Mouse (Mus musculus): ENCODE measurements around the gene Iffo2. TPM values are rescaled to one million over a fixed set of nuclear protein-coding genes. Genes with fewer than 3 reads are reported as not detected.

The Iffo2 gene
- polyA plus RNA-seq, 1 experiment from 2014 or later = 3.6 TPM

DNA sequence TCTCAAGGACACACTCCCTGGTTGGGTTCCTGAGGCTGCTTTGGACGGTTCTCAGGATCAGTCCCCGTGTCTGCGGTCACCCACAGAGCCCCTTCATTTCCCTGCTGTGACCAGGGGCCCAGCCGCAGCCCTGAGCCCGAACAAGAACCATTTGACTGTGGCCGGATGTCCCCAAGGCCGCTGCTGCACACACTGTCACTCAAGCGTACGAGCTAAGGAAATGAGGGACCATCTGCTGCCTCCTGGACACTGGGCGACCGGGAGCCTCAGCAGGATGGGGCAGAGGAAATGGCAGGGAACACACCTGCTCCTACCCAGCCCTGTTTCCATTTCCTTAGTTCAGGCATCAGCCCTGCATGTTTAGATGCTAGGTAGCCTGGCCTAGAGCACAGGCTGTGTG lies 120.6 kb downstream of the Iffo2 start:
- Histone ChIP-seq H3K9ac (no peak overlapping the region), H3K4me1 (no peaks in the 10 kb centered on the region), H3K4me3 (no peak overlapping the region), H3K9me3 (no peaks in the 10 kb centered on the region), H3K4me2 (no peak overlapping the region), H3K27me3 (no peaks in the 10 kb centered on the region), H3K27ac (no peak overlapping the region; the same call in 1 of the 2 replicates), H3K36me3 (0 out of 2 replicates have a peak, but pooled peaks cover 9% of the 10 kb centered on the region)
- WGBS = 70% methylated on average over 11 of the region's 11 CpGs
- ATAC-seq (ENCODE audit: borderline replicate concordance, extremely low read depth, low FRiP score, low TSS enrichment) = no peak

DNA sequence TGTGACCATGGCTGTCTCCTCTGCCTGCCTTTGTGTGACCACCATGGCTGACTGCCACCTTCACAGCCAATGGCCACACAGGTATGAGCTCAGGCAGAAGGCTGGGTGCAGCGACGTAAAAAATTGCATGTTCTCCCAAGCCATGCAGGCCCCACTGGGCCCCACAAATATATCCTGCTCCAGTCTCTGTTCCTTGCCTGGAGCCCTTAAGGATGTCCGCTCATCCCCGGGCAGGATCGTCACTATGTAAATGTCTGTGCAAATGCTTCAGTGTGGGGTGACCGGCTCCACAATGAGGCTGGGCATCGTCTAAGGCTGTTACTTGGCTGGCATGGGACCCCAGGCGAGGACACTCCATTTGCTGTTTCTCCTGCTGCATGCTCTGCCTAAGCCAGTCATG lies 122.9 kb downstream of the Iffo2 start, which contains the start of gene Tas1r2:
Gene Tas1r2 (plus strand): TSS at position 301 of the 400 bp plus-strand sequence.
- H3K36me3 ChIP-seq = 0 out of 2 replicates have a peak, but pooled peaks cover 4% of the 10 kb centered on the region
- no peak within 1 kb of the TSS for H3K4me2 ChIP-seq
- WGBS = 74% methylated on average over 8 of the region's 8 CpGs
- no peak within 1 kb of the TSS for H3K9ac ChIP-seq
- no peak within 1 kb of the TSS for H3K27ac ChIP-seq
- ATAC-seq (ENCODE audit: borderline replicate concordance, extremely low read depth, low FRiP score, low TSS enrichment) = no peak
- H3K27me3 ChIP-seq = no peaks in the 10 kb centered on the region
- H3K4me3 ChIP-seq = no peak within 1 kb of the TSS
- H3K4me1 ChIP-seq = no peaks in the 10 kb centered on the region
- no peaks in the 10 kb centered on the region for H3K9me3 ChIP-seq

DNA sequence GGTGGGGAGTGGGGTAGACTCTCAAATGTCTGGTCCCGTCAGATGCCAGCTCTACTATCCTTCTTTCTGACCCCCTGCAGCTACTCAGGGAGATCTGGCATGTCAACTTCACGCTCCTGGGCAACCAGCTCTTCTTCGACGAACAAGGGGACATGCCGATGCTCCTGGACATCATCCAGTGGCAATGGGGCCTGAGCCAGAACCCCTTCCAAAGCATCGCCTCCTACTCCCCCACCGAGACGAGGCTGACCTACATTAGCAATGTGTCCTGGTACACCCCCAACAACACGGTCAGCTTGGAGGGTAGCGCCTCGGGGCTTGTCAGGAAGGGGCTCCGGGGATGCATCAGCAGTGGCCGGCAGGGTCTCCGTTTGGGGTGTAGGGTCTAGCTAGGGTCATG lies 131.5 kb downstream of the Iffo2 start:
- Histone ChIP-seq H3K36me3 (no peaks in the 10 kb centered on the region), H3K27ac (no peak overlapping the region), H3K4me3 (no peak overlapping the region), H3K4me2 (no peak overlapping the region), H3K4me1 (no peaks in the 10 kb centered on the region), H3K27me3 (no peaks in the 10 kb centered on the region), H3K9ac (no peak overlapping the region), H3K9me3 (no peaks in the 10 kb centered on the region; the same call in 1 of the 2 replicates)
- WGBS = 80% methylated on average over 14 of the region's 14 CpGs
- ATAC-seq (ENCODE audit: borderline replicate concordance, extremely low read depth, low FRiP score, low TSS enrichment) = no peak

DNA sequence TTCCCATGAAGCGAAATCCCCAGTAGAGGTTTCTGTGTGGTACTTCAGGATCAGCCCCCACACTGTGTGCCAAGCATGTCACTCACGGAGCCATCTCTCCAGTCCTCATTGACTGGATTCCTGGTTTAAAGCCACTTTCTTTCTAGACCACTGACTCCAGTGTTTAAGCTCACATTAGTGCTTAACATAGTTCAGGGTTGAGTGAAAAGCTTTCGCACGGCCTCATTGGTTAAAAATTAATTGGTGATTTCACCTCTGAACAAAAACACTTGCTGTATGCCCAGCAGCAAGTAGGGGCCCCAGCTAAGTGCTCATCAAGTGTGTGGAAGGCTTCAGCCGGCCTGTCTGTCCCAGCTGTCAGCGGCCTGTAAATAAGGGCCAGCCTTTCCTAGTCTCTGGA lies 137.3 kb downstream of the Iffo2 start:
- H3K4me2 ChIP-seq = no peak overlapping the region
- H3K4me3 ChIP-seq = no peak overlapping the region
- H3K4me1 ChIP-seq = no peaks in the 10 kb centered on the region
- H3K9me3 ChIP-seq = no peaks in the 10 kb centered on the region
- H3K27ac ChIP-seq = peak overlapping the region; percentile 42; the same call in 1 of the 2 replicates
- 53% methylated on average over 6 of the region's 6 CpGs for WGBS
- no peaks in the 10 kb centered on the region for H3K36me3 ChIP-seq
- H3K27me3 ChIP-seq = no peaks in the 10 kb centered on the region
- no peak for ATAC-seq (ENCODE audit: borderline replicate concordance, extremely low read depth, low FRiP score, low TSS enrichment)
- no peak overlapping the region for H3K9ac ChIP-seq

DNA sequence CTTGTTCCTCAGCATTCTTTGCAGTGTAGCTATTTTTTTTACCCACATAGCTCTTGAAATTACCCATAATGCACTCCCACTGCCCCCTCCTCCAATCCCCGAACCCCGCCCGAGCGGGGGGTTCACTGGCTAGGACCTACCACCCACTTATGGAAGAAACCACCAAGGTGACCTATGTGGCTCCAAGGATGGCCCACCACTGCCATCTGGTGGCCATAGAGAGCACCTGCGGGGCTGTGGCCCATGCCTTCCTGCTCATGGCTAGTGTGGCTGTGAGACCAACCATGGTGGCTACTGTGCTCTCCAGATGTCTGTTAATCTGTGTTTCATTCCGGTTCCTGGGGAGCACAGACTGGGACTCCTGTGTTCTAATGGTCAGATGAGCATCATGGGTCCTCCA lies 139.5 kb downstream of the Iffo2 start:
- H3K9ac ChIP-seq = no peak overlapping the region
- H3K27ac ChIP-seq = no peak overlapping the region
- no peaks in the 10 kb centered on the region for H3K27me3 ChIP-seq
- H3K4me1 ChIP-seq = no peaks in the 10 kb centered on the region
- WGBS = 12% methylated on average over 6 of the region's 6 CpGs
- H3K4me3 ChIP-seq = no peak overlapping the region
- no peaks in the 10 kb centered on the region for H3K36me3 ChIP-seq
- H3K9me3 ChIP-seq = no peaks in the 10 kb centered on the region
- peak; percentile 56; the same call in 1 of the 2 replicates for ATAC-seq (ENCODE audit: borderline replicate concordance, extremely low read depth, low FRiP score, low TSS enrichment)
- H3K4me2 ChIP-seq = no peak overlapping the region

Small RNAs within 50 kb of the gene (microRNA-seq; reads per million reads assigned to microRNA genes)
- not detected for gene Gm25571
- gene Mir7020 = not detected

Other genes starting within 250 kb of the Iffo2 start
- gene Pqlc2, start 219.8 kb upstream of the Iffo2 start, polyA plus RNA-seq (2015; fragmentation: Nextera tagmentation; extraction: Ambion mirVana) = 11.0 and 12.0 TPM in 2 replicates
- 101 and 103 TPM in 2 replicates for gene Akr7a5, start 219.8 kb upstream of the Iffo2 start, polyA plus RNA-seq (2015; fragmentation: Nextera tagmentation; extraction: Ambion mirVana)
- 117 and 118 TPM in 2 replicates for gene Mrto4, start 178.0 kb upstream of the Iffo2 start, polyA plus RNA-seq (2015; fragmentation: Nextera tagmentation; extraction: Ambion mirVana)
- gene Emc1, start 178.0 kb upstream of the Iffo2 start, polyA plus RNA-seq (2015; fragmentation: Nextera tagmentation; extraction: Ambion mirVana) = 31.9 and 33.6 TPM in 2 replicates
- 64.5 and 68.4 TPM in 2 replicates for gene Ubr4, start 177.9 kb upstream of the Iffo2 start, polyA plus RNA-seq (2015; fragmentation: Nextera tagmentation; extraction: Ambion mirVana)
- gene Gm21969, start 72.6 kb downstream of the Iffo2 start, polyA plus RNA-seq (2015; fragmentation: Nextera tagmentation; extraction: Ambion mirVana) = not detected in 2 replicates
- gene Aldh4a1, start 92.3 kb downstream of the Iffo2 start, polyA plus RNA-seq (2015; fragmentation: Nextera tagmentation; extraction: Ambion mirVana) = 25.3 and 27.4 TPM in 2 replicates
- not detected in 2 replicates for gene Tas1r2, start 123.0 kb downstream of the Iffo2 start, polyA plus RNA-seq (2015; fragmentation: Nextera tagmentation; extraction: Ambion mirVana)